Mouse (Mus musculus) cortical plate, adult 2 months (tissue): ENCODE results near the gene Grn.

ENCODE experiments used
- CTCF ChIP-seq: fragments of 200-500 bp; IDR thresholded peaks from 2 replicates; pipeline ENCODE4 v1.5.1; 2011; ENCODE audit warnings: mild to moderate bottlenecking, control low read depth, low read length; ENCODE audit not compliant: insufficient read depth; ENCODE audit errors: extremely low read depth
- POLR2A ChIP-seq: fragments of 200-500 bp; IDR thresholded peaks from 2 replicates; pipeline ENCODE4 v1.6.1; 2011; ENCODE audit warnings: mild to moderate bottlenecking, low read length, control low read depth; ENCODE audit not compliant: insufficient read depth; ENCODE audit errors: extremely low read depth

- TF ChIP-seq CTCF (no peak), POLR2A (no peak)
These were observed 46.6 kb upstream of the Grn start for GRCm38 (mm10) chr11:102383365-102384136.
